ENCODE assay signal across 11 mouse cellular contexts in the genomic region with DNA sequence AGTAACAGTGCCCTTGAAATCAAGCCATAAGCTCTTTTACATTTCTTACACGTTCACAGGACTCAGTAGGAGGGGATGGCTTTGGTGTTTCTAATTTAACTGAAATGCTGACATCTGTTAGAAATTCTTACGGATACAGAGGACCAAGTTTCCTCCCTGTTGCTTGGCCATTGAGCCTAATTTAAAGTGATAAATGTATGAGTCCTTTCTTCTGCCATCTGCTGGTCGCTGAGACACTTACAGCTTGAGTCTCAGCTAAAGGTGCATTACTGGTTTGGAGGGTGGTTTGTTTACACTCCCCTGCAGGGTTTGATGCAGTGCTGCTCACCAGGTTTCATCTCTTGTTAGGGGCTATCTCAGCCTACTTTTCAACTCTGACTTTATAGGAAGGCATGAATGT.
DNase-seq lines count a peak whose midpoint lies in the region; ATAC-seq and TF ChIP-seq lines count a peak whose summit lies in the region.
"Had no signal": no experiment of that assay in that cellular context is flagged by ENCODE, and none has a peak within 500 bp of the region (broad histone marks: within the 10 kb centered on the region; RNA-seq: fewer than 3 reads in every experiment).

No protein-coding gene starts in this region.

- H3K36me3 ChIP-seq in thymus, adult 2 months (ENCODE audit: control insufficient read depth, insufficient read depth, low read length) = no peaks in the 10 kb centered on the region
- H3K36me3 ChIP-seq in midbrain, embryonic 15.5 days (replicated peaks) = no peaks in the 10 kb centered on the region
- H3K36me3 ChIP-seq: forebrain, embryonic 15.5 days; neural tube, embryonic 15.5 days had no signal

- no peaks in the 10 kb centered on the region for H3K27me3 ChIP-seq in thymus, adult 2 months (ENCODE audit: control insufficient read depth, insufficient read depth, low read length)
- H3K27me3 ChIP-seq in midbrain, embryonic 15.5 days (replicated peaks) = no peaks in the 10 kb centered on the region
- H3K27me3 ChIP-seq: forebrain, embryonic 15.5 days; neural tube, embryonic 15.5 days had no signal

- H3K4me3 ChIP-seq in gastrocnemius, adult 2 months = no peak overlapping the region
- H3K4me3 ChIP-seq in thymus, adult 2 months (ENCODE audit: control insufficient read depth, insufficient read depth, low read length) = no peak overlapping the region
- no peak overlapping the region for H3K4me3 ChIP-seq in midbrain, embryonic 15.5 days
- H3K4me3 ChIP-seq: forebrain, embryonic 15.5 days; neural tube, embryonic 15.5 days had no signal

- no peaks in the 10 kb centered on the region for H3K9me3 ChIP-seq in midbrain, embryonic 15.5 days
- H3K9me3 ChIP-seq: forebrain, embryonic 15.5 days; neural tube, embryonic 15.5 days had no signal

- DNase-seq in gastrocnemius, adult 2 months = no peak
- DNase-seq in gastrocnemius, postnatal 36 days = no peak
- peak; percentile 43 for DNase-seq in thymus, postnatal 14 days
- no peak for DNase-seq in thymus, adult 2 months
- DNase-seq in c-Kit-negative CD71-positive TER-119-positive erythroid progenitor cells, embryonic 14.5 days (ENCODE audit: low read depth, low spot score) = peak; percentile 20
- DNase-seq in urinary bladder, postnatal 10 days (ENCODE audit: low spot score) = no peak
- DNase-seq in right cerebral cortex, adult 18-20 months = no peak
- DNase-seq: layer of hippocampus, postnatal 36 days had no signal

- no peak overlapping the region for H3K9ac ChIP-seq in midbrain, embryonic 15.5 days
- H3K9ac ChIP-seq: forebrain, embryonic 15.5 days; neural tube, embryonic 15.5 days had no signal

- 75% methylated on average over 3 of the region's 3 CpGs for WGBS in thymus, adult 2 months
- 36% methylated on average over 3 of the region's 3 CpGs for WGBS in midbrain, embryonic 15.5 days

- no peaks in the 10 kb centered on the region for H3K4me1 ChIP-seq in thymus, adult 2 months (replicated peaks; ENCODE audit: control insufficient read depth, insufficient read depth, low read length)
- H3K4me1 ChIP-seq in midbrain, embryonic 15.5 days = peaks cover 55% of the 10 kb centered on the region

- TF ChIP-seq POLR2A in thymus, adult 2 months (IDR thresholded peaks at IDR 0.05; ENCODE audit: control insufficient read depth, extremely low read depth, insufficient read depth, low read length, poor library complexity) = no peak

- TF ChIP-seq CTCF in gastrocnemius, adult 2 months (IDR thresholded peaks at IDR 0.05) = peak; percentile 54
- no peak for TF ChIP-seq CTCF in thymus, adult 2 months (IDR thresholded peaks at IDR 0.05; ENCODE audit: borderline replicate concordance, control insufficient read depth, extremely low read depth, insufficient read depth, low read length, poor library complexity)

- H3K27ac ChIP-seq in gastrocnemius, adult 2 months = no peak overlapping the region
- H3K27ac ChIP-seq in thymus, adult 2 months (ENCODE audit: control insufficient read depth, insufficient read depth, low read length) = no peak overlapping the region
- no peak overlapping the region for H3K27ac ChIP-seq in midbrain, embryonic 15.5 days
- H3K27ac ChIP-seq: forebrain, embryonic 15.5 days; neural tube, embryonic 15.5 days had no signal

- no peak overlapping the region for H3K4me2 ChIP-seq in midbrain, embryonic 15.5 days
- H3K4me2 ChIP-seq: forebrain, embryonic 15.5 days; neural tube, embryonic 15.5 days had no signal

- no peak for ATAC-seq in midbrain, embryonic 15.5 days (replicated peaks)
- ATAC-seq: forebrain, embryonic 15.5 days had no signal

- intact Hi-C loops in gastrocnemius, adult 2 months (cut with DNase I) = no loop called here
- intact Hi-C loops in gastrocnemius, postnatal 36 days (cut with DNase I) = no loop called here

Comparison
In these comparisons a context has a peak if more than half of its experiments do, and no peak if none do; other contexts are left out.
1. DNase-seq: peak in thymus, postnatal 14 days (single experiment) and c-Kit-negative CD71-positive TER-119-positive erythroid progenitor cells, embryonic 14.5 days (single experiment); none in gastrocnemius, adult 2 months (single experiment), gastrocnemius, postnatal 36 days (0 of 2), thymus, adult 2 months (single experiment), urinary bladder, postnatal 10 days (single experiment) and right cerebral cortex, adult 18-20 months (single experiment).